Mouse (Mus musculus) hindbrain, embryonic 11.5 days (tissue): Measurements from ENCODE around the gene Slc9a5. TPM values are rescaled to one million over a fixed set of nuclear protein-coding genes. Genes with fewer than 3 reads are reported as not detected.

Experiments
- ATAC-seq: fragments of 200-750 bp; cut with Nextera tagmentation; 2 replicates; pipeline ENCODE4 v1.8.0; 2017; ENCODE audit warnings: mild to moderate bottlenecking, moderate TSS enrichment, moderate library complexity; ENCODE audit not compliant: low FRiP score
- DNase-seq: peaks from one replicate; pipeline ENCODE4 v3.0.0-alpha.2; 2015; ENCODE audit warnings: low spot score
- H3K27ac ChIP-seq: fragments of 300-500 bp; sonication (generic); 2 replicates; pipeline ENCODE4 v1.5.1; 2014; ENCODE audit warnings: mild to moderate bottlenecking, low read depth, low read length
- H3K27me3 ChIP-seq: fragments of 300-500 bp; sonication (generic); 2 replicates; pipeline ENCODE4 v1.6.1; 2014; ENCODE audit warnings: mild to moderate bottlenecking, low read length, moderate library complexity, mixed read lengths; ENCODE audit not compliant: control insufficient read depth, insufficient read depth
- H3K36me3 ChIP-seq: fragments of 300-500 bp; sonication (generic); 2 replicates; pipeline ENCODE4 v1.6.1; 2014; ENCODE audit warnings: mild to moderate bottlenecking, low read length, moderate library complexity, mixed read lengths; ENCODE audit not compliant: control insufficient read depth, insufficient read depth
- H3K4me1 ChIP-seq: fragments of 300-500 bp; sonication (generic); replicated peaks from 2 replicates; pipeline ENCODE4 v1.6.1; 2014; ENCODE audit warnings: low read length, mixed read lengths; ENCODE audit not compliant: control insufficient read depth, insufficient read depth
- H3K4me2 ChIP-seq: fragments of 300-500 bp; sonication (generic); replicated peaks from 2 replicates; pipeline ENCODE4 v1.6.1; 2014; ENCODE audit warnings: mild to moderate bottlenecking, low read depth, low read length
- H3K4me3 ChIP-seq: fragments of 300-500 bp; sonication (generic); 2 replicates; pipeline ENCODE4 v1.5.1; 2014; ENCODE audit warnings: low read depth, low read length
- H3K9ac ChIP-seq: fragments of 300-500 bp; sonication (generic); 2 replicates; pipeline ENCODE4 v1.6.1; 2014; ENCODE audit warnings: low read depth, low read length
- H3K9me3 ChIP-seq: fragments of 300-500 bp; sonication (generic); 2 replicates; pipeline ENCODE4 v1.6.1; 2016; ENCODE audit warnings: low read length; ENCODE audit not compliant: control insufficient read depth
- WGBS: fragments of 180-500 bp; shearing (Covaris S2); extraction: QIAGEN DNeasy Blood & Tissue Kit; methylation state at CpG from one replicate; pipeline ENCODE4 v1.1.7; 2014; 5-methylcytosine and 5-hydroxymethylcytosine counted together
- polyA plus RNA-seq: library from polyadenylated mRNA; unstranded; fragments of >200 nt; fragmentation: Nextera tagmentation; extraction: Ambion mirVana; gene quantifications from 2 replicates; pipeline ENCODE4 v1.2.1, GENCODE M21; 2014

The Slc9a5 gene
- polyA plus RNA-seq, 1 experiment from 2014 or later = 4.5 TPM

DNA sequence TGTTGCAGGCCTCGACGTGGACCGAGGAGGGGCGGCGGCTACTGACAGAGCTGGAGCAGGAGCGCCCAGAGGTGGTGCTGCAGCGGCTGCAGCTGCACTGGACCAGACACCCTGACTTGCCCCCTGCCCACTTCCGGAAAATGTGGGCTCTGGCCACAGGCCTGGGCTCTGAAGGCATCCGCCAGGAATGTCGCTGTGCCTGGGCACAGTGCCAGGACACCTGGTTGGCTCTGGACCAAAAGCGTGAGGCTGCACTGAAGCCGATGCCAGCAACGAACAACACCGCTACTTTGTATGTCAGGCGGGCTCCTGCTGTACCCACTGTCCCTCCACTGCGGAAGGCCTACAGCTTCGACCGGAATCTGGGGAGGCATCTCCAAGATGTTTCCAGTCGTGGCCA lies 30.0 kb downstream of the Slc9a5 start:
- 81% methylated on average over 19 of the region's 19 CpGs for WGBS

DNA sequence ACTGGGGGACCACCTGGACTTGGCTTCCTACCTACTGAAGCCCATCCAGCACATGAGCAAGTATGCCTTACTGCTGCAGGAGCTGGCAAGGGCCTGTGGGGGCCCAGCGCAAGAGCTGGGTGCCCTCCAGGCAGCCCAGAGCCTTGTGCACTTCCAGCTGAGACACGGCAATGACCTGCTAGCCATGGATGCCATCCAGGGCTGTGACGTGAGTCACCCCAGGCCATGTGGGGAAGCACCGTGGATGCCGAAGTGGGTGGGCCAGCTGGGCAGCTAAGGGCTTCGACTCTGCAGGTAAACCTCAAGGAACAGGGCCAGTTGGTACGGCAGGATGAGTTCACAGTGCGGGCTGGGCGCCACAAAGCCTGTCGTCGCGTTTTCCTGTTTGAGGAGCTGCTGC lies 31.7 kb downstream of the Slc9a5 start:
- no peaks in the 10 kb centered on the region for H3K9me3 ChIP-seq
- 88% methylated on average over 12 of the region's 12 CpGs for whole genome bisulfite sequencing
- H3K36me3 ChIP-seq = no peaks in the 10 kb centered on the region
- H3K27ac ChIP-seq = no peak overlapping the region
- H3K4me1 ChIP-seq = no peaks in the 10 kb centered on the region
- ATAC-seq = no peak
- no peak overlapping the region for H3K4me3 ChIP-seq
- no peak overlapping the region; the same call in 1 of the 2 replicates for H3K9ac ChIP-seq
- H3K27me3 ChIP-seq = no peaks in the 10 kb centered on the region
- no peak for DNase-seq
- no peak overlapping the region for H3K4me2 ChIP-seq

More for the DNA sequence above, 30.0 kb downstream of the Slc9a5 start:
- no peak overlapping the region for H3K4me3 ChIP-seq
- H3K27ac ChIP-seq = no peak overlapping the region
- H3K4me2 ChIP-seq = no peak overlapping the region
- 0 out of 2 replicates have a peak, but pooled peaks cover 4% of the 10 kb centered on the region for H3K9me3 ChIP-seq
- H3K9ac ChIP-seq = no peak overlapping the region
- ATAC-seq (no peak), DNase-seq (no peak)
- H3K4me1 ChIP-seq = no peaks in the 10 kb centered on the region
- H3K27me3 ChIP-seq = no peaks in the 10 kb centered on the region
- H3K36me3 ChIP-seq = no peaks in the 10 kb centered on the region

GRCm38 (mm10) chr8:105384070-105384469 lies 35.4 kb downstream of the Slc9a5 start:
- no peaks in the 10 kb centered on the region for H3K27me3 ChIP-seq
- H3K4me3 ChIP-seq = no peak overlapping the region
- DNase-seq (no peak), ATAC-seq (no peak)
- H3K9ac ChIP-seq = no peak overlapping the region
- H3K36me3 ChIP-seq = no peaks in the 10 kb centered on the region
- H3K9me3 ChIP-seq = no peaks in the 10 kb centered on the region
- no peak overlapping the region for H3K27ac ChIP-seq
- H3K4me1 ChIP-seq = no peaks in the 10 kb centered on the region
- no peak overlapping the region for H3K4me2 ChIP-seq
- 97% methylated on average over 2 of the region's 2 CpGs for WGBS

- ATAC-seq (no peak), DNase-seq (no peak)
- Histone ChIP-seq H3K27ac (no peak overlapping the region), H3K27me3 (no peaks in the 10 kb centered on the region), H3K4me2 (no peak overlapping the region), H3K4me1 (no peaks in the 10 kb centered on the region), H3K36me3 (no peaks in the 10 kb centered on the region), H3K4me3 (no peak overlapping the region), H3K9ac (no peak overlapping the region), H3K9me3 (no peaks in the 10 kb centered on the region)
- 74% methylated on average over 1 of the region's 1 CpGs for WGBS
Observed at GRCm38 (mm10) chr8:105387151-105387550, 38.5 kb downstream of the Slc9a5 start.

GRCm38 (mm10) chr8:105389096-105389495 lies 40.5 kb downstream of the Slc9a5 start:
- Histone ChIP-seq H3K4me3 (no peak overlapping the region), H3K4me2 (no peak overlapping the region), H3K9me3 (no peaks in the 10 kb centered on the region), H3K4me1 (no peaks in the 10 kb centered on the region), H3K27me3 (no peaks in the 10 kb centered on the region), H3K27ac (no peak overlapping the region), H3K9ac (no peak overlapping the region), H3K36me3 (no peaks in the 10 kb centered on the region)
- DNase-seq (no peak), ATAC-seq (no peak)
- 90% methylated on average over 6 of the region's 6 CpGs for WGBS

DNA sequence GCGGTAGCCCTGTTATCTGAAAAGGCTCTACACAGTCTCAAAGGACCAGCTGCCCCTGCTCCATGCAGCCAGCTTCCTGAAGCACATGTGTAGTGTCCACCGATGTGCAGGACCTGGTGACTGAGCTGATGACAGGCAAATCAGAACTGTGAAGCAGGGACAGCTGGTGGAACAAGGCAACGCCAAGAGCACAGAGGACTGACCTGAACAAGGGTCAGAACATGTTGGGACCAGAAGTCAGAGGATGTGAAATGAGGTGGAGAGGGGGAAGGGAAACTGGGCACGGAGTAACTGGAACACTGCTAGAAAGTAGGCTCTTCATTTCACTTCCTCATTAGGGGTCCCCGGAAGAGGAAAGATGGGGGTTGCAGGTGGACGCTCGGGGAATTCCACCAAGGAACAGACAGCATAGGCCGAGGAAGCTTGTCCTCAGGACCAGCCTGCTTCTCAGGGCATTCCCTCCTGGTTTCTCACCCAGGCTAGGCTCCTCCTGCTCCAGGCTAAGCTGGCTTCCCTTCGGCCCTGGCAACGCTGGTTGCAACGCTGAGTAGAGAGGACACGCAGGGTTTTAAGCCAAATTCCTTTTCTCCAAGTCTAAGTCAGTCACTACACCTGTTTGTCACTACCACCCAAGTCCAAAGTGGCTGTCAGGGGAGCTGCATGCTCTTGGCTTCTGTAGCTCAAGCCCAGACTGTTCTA lies 44.6 kb downstream of the Slc9a5 start:
- 88% methylated on average over 12 of the region's 12 CpGs for WGBS
- no peak for ATAC-seq
- no peaks in the 10 kb centered on the region for H3K36me3 ChIP-seq
- H3K4me3 ChIP-seq = no peak overlapping the region
- H3K27ac ChIP-seq = no peak overlapping the region
- no peak for DNase-seq
- no peaks in the 10 kb centered on the region for H3K9me3 ChIP-seq
- H3K27me3 ChIP-seq = no peaks in the 10 kb centered on the region
- no peaks in the 10 kb centered on the region for H3K4me1 ChIP-seq
- no peak overlapping the region for H3K4me2 ChIP-seq
- H3K9ac ChIP-seq = no peak overlapping the region

GRCm38 (mm10) chr8:105393915-105394314 lies 45.3 kb downstream of the Slc9a5 start:
- Histone ChIP-seq H3K27me3 (no peaks in the 10 kb centered on the region), H3K27ac (no peak overlapping the region), H3K4me3 (no peak overlapping the region), H3K9me3 (no peaks in the 10 kb centered on the region), H3K4me2 (no peak overlapping the region), H3K9ac (no peak overlapping the region), H3K36me3 (no peaks in the 10 kb centered on the region), H3K4me1 (no peaks in the 10 kb centered on the region)
- WGBS = 75% methylated on average over 7 of the region's 7 CpGs
- DNase-seq (no peak), ATAC-seq (no peak)

- DNase-seq = peak; percentile 50
- Histone ChIP-seq H3K9ac (no peak overlapping the region), H3K4me1 (no peaks in the 10 kb centered on the region), H3K4me3 (no peak overlapping the region), H3K4me2 (no peak overlapping the region), H3K36me3 (no peaks in the 10 kb centered on the region), H3K27me3 (no peaks in the 10 kb centered on the region), H3K9me3 (no peaks in the 10 kb centered on the region), H3K27ac (no peak overlapping the region)
- no peak for ATAC-seq
- 47% methylated on average over 3 of the region's 3 CpGs for WGBS
Observed at GRCm38 (mm10) chr8:105397747-105398146, 49.1 kb downstream of the Slc9a5 start.

DNA sequence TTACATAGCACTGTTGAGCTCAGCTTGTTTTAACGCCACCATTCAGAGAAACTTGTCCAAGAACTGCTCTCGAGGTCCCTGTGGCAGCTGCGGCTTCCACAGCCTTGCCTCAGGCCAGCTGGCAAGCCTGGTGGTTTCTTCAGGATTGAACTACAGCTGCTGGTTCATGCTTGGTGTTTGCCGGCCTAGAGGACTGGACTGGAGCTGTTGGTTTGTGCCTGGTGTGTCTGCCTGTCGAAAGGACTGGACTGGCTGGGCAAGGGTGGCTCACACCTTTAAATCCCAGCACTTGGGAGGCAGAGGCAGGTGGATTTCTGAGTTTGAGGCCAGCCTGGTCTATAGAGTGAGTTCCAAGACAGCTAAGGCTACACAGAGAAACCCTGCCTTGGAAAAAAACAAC lies 51.4 kb downstream of the Slc9a5 start:
- no peak overlapping the region for H3K4me2 ChIP-seq
- no peak overlapping the region for H3K27ac ChIP-seq
- DNase-seq (no peak), ATAC-seq (no peak)
- 88% methylated on average over 5 of the region's 5 CpGs for WGBS
- no peaks in the 10 kb centered on the region for H3K4me1 ChIP-seq
- no peaks in the 10 kb centered on the region for H3K36me3 ChIP-seq
- no peaks in the 10 kb centered on the region for H3K27me3 ChIP-seq
- H3K9ac ChIP-seq = no peak overlapping the region
- H3K4me3 ChIP-seq = no peak overlapping the region
- H3K9me3 ChIP-seq = no peaks in the 10 kb centered on the region
